Mouse (Mus musculus): ENCODE measurements around the gene Zfhx3. TPM values are rescaled to one million over a fixed set of nuclear protein-coding genes. Genes with fewer than 3 reads are reported as not detected.

Gene Zfhx3
- polyA plus RNA-seq, 1 experiment = 4.7 TPM

DNA sequence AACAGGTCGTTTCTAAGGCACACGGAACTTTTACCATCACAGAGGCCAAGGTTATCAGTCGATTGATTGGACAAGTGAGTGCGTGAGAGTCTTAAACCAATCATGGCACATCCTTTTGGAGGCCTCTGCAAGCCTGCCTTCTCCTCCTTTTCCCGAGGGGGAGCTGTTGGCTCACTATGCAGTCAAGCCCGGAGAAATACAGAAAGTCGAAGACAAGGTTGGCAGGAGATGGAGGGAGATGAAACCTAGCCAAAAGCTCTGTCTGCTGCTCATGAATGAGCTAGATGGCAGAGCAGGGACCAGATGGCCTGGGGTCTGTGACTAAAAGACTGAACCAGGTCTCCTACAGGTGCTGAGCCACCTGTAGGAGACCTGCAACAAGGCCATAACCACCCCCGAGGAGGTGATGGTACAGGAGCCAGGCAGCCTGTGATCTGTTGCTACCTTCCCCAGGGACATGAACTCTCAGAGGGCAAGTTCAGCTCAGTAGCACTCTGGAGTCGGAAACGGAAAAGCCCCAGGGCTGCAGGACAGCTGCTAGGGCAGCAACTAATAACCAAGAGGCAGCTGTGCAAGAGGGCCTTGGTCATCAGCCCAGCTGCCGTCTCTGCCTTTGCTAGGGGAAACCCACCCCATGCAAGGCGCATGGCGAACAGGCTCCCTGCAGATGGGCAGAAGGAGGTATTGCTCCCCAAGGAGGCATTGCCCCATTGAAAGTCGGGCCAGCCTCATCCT lies 848.3 kb downstream of the Zfhx3 start:
- no peak for DNase-seq (ENCODE audit: low spot score)

- DNase-seq (ENCODE audit: low spot score) = no peak
These were observed 853.6 kb downstream of the Zfhx3 start for GRCm38 (mm10) chr8:108796076-108796475.

- no peak for DNase-seq (ENCODE audit: low spot score)
These were observed 854.4 kb downstream of the Zfhx3 start for GRCm38 (mm10) chr8:108796882-108797281.

- DNase-seq (ENCODE audit: low spot score) = peak; percentile 68
These were observed 855.6 kb downstream of the Zfhx3 start for GRCm38 (mm10) chr8:108798012-108798411.

GRCm38 (mm10) chr8:108799250-108799649 lies 856.8 kb downstream of the Zfhx3 start:
- no peak for DNase-seq (ENCODE audit: low spot score)

DNA sequence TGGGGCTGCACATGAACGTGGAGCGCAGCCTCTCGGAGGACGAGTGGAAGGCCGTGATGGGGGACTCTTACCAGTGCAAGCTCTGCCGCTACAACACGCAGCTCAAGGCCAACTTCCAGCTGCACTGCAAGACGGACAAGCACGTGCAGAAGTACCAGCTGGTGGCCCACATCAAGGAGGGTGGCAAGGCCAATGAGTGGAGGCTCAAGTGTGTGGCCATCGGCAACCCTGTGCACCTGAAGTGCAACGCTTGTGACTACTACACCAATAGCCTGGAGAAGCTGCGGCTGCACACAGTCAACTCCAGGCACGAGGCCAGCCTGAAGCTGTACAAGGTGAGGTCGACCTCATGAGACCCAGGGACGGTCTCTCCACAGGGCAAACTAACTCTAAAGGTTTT lies 857.9 kb downstream of the Zfhx3 start:
- DNase-seq (ENCODE audit: low spot score) = no peak

DNA sequence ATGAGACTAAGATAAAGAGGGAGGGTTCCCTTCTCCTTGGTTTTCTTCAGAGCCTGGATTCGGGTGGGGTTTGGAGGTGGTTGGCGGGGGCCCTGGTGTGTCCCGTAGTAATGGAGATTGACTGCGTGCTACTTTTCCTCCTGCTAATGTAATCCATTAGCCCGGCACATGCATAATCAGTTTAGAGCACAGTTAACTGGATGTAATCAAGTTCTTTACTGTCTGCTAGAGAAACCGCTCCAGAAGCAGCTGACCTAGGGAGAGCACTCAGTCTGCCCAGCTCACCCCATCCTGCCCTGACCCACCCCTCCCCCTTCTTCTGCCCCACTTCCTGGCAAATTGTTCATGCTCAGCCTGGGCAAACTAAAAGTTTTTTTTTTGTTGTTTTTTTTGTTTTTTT lies 860.6 kb downstream of the Zfhx3 start:
- DNase-seq (ENCODE audit: low spot score) = no peak

DNA sequence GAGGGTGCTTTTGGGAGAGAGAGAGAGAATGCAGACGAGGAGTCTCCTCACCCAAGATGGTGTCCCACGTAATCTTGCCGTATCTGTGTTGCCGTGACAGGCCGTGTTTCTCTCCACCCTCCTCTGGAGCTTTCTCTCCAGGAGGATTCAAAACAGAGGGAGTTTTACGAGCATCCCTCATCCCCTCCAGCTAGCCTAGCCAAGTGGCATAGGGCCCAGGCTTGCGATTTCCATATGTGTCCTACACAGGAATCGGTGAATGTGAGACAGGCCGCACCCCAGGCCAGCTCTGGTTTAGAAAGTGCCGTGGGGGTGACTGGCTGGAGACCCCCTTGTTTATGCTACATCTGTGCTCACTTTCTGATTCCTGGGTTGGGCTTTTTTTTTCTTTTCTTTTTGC lies 869.2 kb downstream of the Zfhx3 start:
- no peak for DNase-seq (ENCODE audit: low spot score)

GRCm38 (mm10) chr8:108813375-108813774 lies 870.9 kb downstream of the Zfhx3 start:
- no peak for DNase-seq (ENCODE audit: low spot score)

DNA sequence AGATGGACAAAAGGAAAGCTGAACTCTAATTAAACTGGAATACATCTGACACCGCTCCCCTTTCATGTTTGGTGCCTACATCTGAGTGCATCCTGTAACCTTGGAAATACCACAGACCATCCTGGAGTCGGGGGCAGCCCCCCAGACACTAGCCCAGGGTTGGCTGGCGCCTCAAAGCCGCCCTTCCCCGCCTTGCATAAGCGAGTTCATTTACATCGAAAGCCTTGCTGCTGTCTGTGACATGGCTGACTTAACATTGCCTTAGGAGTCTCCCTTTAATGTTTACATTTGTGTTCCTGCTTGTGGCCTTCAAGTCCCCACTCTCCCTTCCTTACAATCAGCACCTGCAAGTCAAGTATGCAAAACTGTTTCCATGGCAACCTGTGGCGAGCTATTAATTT lies 876.8 kb downstream of the Zfhx3 start:
- DNase-seq (ENCODE audit: low spot score) = no peak

DNA sequence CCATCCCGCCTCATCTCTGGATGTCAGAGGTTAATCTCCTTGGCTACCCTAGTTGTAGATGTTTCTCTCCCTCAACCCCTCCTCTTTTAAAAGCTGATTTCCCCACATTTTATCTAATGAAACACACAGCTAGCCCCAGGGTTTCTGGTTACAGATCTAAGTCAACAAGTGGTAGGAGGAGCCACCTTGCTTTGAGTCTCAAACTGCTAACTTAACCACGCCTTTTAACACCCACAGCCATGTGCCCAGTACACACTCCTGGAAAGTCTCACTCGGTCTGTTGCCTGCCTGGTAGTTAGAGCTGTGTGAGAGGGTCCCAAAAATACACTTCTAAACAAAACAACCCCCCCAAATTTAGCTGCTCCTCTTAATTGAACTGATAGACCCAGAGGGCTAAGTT lies 877.4 kb downstream of the Zfhx3 start:
- no peak for DNase-seq (ENCODE audit: low spot score)

DNA sequence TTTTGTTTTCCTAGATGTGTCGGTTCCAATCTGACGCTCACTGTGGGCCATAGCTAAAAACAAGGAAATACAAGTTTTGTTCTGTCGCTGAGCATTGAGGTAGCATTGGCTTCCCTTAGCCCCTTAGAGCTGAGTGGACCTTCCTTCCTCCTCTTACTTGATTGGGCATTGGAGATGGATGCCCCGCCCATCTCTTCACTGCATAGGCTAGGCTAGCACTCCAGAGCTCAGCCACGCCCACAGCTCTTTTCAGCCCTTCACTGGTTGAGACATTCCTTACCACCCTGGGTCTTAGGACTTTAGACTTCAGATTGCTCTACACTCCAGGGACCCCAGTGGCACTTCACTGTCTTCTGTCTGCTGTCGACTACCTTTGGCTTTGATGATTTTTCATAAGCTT lies 878.2 kb downstream of the Zfhx3 start:
- DNase-seq (ENCODE audit: low spot score) = no peak

DNA sequence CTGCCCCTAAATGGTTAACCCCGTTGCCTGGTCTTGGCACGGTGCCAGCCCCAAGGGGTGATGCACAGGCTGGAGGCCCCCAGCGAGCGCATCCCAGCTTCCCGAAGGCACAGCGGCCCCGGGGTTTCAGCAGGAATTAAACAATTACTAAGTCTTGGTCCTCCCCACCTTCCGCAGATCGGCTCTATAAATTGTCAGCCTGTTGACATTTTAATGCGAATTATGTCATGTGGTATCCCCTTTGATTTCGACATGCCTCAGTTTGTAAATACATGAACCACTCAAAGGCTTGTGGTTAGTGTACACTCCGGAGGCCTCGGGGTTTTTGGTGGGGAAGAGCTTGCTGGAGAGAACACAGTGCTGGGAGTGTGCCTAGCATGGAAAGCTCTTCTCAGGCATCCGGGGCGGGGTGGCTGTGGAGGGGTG lies 880.4 kb downstream of the Zfhx3 start:
- peak; percentile 41 for DNase-seq (ENCODE audit: low spot score)

- DNase-seq (ENCODE audit: low spot score) = no peak
These were observed 881.6 kb downstream of the Zfhx3 start for GRCm38 (mm10) chr8:108824049-108824448.

DNA sequence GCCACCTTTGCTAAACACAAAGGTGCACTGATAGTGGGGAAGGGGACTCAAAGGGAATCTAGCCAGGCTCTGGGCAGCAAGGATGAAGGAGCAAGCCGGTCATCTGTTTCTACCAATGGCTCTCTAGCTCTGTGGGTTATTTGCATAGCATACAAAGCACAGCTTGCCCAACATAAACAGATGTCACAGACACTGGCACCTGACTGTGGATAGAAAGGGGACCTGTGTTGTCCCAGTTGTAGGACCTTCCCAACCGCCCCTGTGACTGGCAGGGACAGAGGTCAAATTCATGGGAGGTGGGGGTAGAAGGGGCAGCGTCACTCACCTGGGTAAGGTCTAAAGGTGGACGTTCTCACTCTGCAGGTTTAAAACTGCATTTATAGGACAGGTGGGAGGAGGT lies 884.0 kb downstream of the Zfhx3 start:
- DNase-seq (ENCODE audit: low spot score) = no peak

GRCm38 (mm10) chr8:108827428-108827827 lies 885.0 kb downstream of the Zfhx3 start:
- DNase-seq (ENCODE audit: low spot score) = no peak

GRCm38 (mm10) chr8:108829305-108829717 lies 886.9 kb downstream of the Zfhx3 start:
- no peak for DNase-seq (ENCODE audit: low spot score)

- DNase-seq (ENCODE audit: low spot score) = no peak
These were observed 892.7 kb downstream of the Zfhx3 start for GRCm38 (mm10) chr8:108835143-108835542.

DNA sequence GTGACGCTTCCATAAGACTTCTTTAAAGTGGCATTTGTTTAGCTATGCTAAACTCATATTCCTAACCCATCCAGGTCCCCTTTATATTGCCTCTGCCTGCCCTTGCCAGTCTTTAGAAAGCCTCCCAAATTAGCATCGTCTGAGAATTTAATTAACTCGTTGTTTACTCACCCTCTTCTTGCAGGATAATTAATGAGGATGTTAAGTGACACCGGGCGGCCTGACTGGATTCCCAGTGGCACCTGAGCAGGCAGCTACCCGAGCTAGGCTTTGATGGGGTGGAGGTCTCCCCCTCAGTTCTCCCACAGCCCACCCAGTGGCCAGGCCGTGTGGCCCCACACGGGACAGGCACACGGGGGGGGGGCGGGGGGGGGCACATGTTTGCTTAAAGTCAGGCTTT lies 895.3 kb downstream of the Zfhx3 start:
- DNase-seq (ENCODE audit: low spot score) = no peak

DNA sequence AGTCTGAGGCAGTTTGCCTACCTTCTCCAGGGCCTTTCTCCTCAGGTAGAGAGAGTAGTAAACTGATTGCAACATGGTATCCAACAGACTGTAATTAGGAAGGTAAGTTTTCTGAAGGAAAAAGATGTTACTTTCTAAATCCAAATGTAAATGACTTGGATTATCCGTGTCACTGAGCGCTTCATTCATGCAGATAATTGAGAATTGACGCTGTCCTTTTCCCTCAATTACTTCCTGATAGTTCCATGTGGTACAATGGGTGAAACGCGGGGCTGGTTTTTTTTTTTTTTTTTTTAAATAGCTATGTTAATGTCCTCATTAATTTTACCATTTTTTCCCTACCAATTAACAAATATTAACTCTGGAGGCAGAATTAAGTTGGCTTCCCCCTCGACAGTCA lies 896.3 kb downstream of the Zfhx3 start:
- no peak for DNase-seq (ENCODE audit: low spot score)

DNA sequence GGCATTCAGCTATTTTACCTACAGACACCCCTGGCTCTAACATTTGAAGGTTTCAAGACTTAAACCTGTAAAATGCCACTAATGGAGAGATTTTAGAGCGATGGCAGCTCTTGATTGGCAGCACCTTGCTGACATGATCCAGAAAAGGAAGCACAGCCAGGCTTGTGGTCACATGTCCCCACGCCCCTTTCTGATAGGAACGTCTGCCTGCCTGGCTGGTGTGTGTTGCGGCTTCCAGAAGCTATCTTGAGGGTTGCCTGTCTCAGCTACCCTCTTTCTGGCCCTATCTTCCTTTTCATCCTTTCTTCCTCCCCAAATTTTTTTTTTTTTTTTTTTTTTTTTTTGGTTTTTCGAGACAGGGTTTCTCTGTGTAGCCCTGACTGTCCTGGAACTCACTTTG lies 899.9 kb downstream of the Zfhx3 start:
- no peak for DNase-seq (ENCODE audit: low spot score)

GRCm38 (mm10) chr8:108846174-108846573 lies 903.7 kb downstream of the Zfhx3 start:
- no peak for DNase-seq (ENCODE audit: low spot score)

- DNase-seq (ENCODE audit: low spot score) = no peak
These were observed 904.4 kb downstream of the Zfhx3 start for GRCm38 (mm10) chr8:108846827-108847226.

DNA sequence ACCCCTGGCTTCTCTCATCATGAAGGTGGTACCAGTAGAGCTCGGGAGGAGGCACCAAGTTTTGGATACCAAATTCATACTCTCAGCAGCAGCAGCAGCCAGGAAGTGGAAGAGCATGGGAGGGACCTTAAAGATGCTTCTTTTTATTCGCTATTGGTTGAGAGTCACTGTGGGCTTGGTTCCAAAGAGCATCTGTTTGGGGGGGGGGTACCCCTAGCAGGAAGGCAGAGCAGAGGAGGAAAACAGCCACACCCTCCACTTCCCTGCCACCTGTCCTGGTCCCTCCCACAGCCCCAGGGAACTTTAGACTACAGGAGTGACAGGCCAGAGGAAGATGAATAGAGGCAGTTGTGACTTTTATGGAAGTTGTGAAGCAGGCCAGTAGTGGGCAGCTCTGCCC lies 904.9 kb downstream of the Zfhx3 start:
- no peak for DNase-seq (ENCODE audit: low spot score)

All from urinary bladder, adult 2 months (tissue).